Mouse (Mus musculus): ENCODE measurements around the gene Papss2.

Papss2 gene

DNA sequence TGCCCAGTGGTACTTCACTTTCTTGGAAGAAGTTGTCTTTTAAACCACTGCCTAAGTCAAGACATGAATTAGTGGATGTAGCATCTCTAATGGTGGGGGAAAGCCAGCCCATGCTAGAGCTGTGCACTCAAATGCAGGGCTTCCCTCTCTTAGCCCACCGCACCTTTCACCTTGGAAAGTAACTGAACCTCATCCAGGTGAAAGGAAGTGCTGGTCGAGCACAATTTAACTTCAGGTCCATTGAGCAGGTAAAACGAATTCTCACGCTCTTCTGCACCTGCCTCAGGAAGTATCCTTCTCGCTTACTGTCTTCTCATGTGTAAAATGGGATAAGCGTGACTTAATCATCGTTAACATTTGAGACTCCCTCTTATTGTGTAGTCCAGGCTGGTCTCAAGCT lies 3.4 kb downstream of the Papss2 start:
- DNase-seq (ENCODE audit: low read depth, low spot score): no peak

DNA sequence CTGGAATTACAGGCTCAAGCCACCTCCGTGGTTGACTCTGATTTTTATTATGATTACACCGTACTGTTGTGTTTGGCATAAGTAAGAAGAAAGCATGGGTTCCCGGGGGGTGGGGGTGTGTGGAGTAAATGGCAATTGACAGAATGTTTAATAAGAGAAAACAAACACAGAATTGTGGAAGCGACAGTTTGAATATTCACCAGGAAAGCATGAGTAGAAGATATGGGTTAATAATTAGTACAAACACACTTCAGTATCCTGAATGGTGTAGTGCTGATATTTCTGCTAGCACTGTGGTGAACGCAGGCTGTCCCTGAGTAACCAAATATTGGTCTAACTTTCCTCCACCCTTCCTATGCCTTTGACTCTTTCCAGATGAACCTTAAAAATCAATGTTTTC lies 3.8 kb downstream of the Papss2 start:
- DNase-seq (ENCODE audit: low read depth, low spot score): no peak

DNA sequence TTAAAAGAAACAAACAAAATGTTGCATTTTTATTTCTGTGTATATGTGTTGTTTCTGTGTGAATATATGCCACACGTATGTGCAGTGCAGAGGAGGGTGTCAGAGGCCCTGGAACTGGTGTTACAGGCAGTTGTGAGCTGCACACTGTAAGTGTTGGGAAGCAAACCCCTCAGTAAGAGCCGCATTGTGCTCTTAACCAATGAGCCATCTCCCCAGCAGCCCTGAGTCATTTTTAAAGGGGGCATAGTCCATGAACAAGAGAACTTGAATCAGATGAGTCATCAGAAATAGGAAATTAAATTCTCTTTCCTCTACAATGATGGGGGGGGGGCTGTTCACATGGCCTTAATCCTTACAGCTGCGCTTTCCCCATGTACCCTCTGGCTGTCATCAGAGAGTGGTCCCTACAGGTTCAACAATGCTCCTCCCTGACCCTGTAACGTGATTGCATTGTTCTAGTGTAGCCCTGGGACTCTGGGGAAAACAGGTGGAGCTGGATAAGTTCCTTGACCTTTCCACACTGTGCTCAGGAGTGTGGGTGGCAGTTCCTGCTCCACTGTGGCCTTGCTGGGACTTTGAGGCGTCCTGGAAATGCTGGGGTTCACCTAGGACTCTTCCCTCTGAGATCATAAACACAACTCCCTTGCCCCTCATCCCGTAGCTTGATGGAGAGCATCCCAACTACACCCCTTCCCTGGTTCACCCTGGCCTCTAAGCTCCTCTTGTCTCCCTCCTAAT lies 5.6 kb downstream of the Papss2 start:
- DNase-seq (ENCODE audit: low read depth, low spot score): no peak

DNA sequence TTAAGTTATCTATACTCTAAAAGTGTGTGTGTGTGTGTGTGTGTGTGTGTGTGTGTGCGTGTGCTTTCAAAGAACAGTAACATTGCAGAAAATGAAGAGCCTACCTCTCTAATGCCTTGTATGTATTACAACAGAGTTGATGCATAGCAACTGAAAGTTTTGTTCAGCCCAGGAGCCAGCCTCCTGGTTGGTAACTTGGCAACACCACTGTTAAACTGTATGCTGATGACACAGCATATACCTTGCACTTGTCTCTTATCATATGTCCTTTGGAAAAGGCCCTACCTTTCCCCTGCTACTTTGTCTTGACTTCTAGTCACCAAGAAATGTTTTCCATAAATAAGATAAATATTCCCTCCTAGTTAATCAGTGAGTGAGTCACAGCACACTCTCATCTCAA lies 7.9 kb downstream of the Papss2 start:
- DNase-seq (ENCODE audit: low read depth, low spot score): no peak

DNA sequence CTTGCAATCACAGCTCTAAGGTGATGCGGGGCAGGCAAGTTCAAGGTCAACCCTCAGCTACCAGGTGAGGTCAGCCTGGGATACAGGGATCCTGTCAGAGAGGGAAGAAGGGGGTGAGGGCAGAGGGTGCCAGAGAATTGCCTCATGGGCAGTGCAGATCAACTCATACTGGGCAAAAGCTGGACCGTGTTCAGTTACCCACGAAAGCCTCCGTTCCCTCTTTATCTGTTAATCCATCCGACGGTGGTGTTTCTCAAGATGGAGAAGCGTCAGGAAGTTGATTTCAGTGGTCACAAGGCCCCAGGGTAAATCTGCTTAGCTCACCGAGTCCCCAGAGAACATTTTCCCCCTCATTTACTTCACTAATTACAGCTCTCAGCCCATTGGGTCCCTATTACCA lies 8.5 kb downstream of the Papss2 start:
- no peak for DNase-seq (ENCODE audit: low read depth, low spot score)

DNA sequence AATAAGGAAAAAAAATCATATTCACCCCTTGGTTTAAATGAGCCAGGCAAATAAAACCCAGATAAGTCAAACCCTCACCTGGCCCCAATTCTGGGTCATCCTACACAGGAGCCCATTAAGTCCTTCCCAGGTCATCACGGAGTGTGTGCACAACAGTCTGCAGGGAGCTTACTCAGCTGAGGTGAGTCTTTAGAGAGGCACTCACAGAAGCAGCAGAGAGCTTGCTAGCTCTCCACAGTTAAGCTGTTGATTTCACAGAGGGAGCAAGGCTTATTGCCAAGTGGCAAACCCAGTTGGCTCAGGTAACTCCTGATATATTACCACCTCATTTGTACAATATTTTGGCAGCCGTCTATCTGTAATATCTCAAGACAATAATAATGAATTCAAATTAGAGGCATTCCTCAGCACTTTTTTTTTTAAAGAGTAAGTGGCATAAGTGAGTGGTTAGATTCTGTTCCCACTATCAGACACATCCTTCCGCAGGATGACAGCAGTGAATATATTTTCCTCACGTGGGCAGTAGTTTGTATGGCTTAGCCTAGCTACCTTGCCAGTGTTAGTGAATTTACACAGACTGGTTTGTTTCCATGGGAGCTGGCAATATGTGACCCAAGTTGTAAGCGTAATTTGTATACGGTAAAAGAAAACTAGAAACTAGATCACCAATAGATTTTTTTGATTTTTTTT lies 9.1 kb downstream of the Papss2 start:
- DNase-seq (ENCODE audit: low read depth, low spot score): no peak

DNA sequence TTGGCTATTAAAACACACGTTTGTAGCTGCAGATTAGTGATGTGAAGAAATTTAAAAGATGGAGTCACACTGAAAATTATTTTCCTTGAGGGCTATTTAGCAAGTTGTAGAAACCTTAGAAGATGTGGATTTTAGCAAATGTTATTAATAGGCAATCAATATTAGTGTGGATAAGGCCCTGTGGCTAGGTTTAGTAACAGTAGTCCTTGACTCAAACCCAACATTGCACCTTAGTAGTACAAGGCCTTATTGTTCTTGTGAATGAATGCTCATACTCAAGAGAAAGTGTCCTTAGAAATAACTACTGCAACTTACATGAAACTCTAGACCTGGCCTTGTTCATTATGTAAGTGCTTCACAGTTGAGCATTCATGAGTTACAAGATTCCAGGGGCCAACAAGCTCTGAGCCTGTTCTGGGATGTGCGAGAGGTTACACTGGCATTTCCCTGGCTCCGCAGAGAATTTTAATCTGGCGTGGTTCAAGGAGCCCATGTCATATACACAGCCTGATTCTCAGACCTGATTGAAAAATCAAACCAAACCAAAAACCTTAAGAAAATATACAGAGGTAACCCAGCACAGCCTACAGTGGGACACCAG lies 10.7 kb downstream of the Papss2 start:
- DNase-seq (ENCODE audit: low read depth, low spot score): no peak

DNA sequence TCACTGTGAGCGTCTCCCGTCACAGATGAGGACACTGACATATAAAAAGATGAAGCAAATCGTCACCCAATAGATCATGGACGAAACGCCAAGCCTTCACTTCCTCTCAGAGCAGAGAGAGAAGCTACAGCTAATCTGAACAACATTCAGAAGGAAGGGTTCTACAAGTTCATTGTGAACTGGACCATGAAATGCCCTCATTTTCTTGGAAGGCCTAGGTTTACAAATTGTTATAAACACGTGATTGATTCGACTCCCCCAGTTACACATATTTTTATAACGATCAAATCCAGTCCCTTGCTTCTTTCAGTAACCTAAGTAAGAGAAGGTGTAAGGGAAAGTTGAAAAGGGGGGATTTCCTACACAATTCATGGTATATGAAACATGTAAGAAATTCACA lies 11.4 kb downstream of the Papss2 start:
- DNase-seq (ENCODE audit: low read depth, low spot score): no peak

DNA sequence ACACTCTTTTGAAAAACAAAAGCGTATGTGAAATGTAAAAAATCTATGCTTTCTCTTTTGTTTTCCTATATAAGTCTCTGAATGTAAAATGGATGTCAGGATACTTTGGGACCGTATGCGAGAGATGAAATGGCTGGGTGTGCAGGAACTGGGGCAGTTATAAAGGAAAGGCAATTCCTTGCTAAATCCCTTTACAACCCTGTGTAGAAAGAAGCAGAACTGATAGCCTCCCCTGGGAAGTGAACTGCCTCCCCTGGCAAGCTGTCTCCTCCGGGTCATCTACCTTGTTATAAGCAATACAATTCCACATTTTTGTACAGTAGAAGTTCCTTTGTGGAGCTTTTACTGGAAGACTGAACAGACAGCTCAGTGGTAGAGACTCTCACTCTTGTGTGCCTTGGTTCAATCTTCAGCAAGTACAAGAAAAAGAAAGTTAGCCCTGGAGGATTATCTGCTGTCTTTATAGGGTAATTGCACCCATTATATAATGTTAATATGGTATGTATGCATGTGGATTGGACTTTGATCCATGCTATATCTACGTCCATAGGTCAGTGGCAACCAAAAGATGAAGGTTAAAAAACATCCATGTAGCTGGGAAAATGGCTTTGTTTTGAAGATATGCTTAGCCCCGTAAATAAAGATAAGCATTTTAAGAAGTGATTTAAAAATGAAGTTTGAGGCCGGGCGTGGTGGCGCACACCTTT lies 15.9 kb downstream of the Papss2 start:
- DNase-seq (ENCODE audit: low read depth, low spot score): no peak

DNA sequence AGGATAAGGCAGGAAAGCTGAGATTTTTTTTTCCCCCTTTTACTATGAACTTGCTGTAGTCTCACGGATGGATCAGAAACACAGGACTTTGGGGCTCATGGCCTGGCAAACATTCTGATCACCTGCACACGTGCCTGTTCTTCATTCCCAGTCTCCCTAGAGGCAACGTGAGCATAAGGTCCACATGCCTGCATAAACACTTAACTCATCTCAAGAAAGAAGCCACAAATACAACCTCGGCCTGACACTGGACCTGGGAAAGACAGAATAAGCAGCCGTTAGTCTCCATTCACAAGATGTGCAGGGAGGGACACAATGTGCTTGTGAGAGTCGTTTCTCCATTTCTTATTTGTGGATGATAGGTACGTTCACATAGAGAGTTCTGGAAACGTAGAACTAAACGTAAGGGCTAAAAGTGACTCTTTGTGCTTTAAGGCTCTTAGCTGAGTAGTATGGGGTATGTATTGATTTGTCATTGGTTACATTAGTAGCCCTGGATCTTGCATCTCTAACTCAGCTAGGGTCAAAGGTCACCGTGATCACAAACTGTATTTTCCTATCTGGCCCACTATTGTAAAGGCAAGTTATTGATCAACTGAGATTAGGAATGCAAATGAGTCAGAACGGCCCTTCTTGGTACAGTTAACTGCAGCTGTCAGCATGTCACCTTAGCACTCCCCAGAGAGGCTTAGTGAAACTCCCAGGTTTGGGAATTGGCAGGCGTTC lies 18.6 kb downstream of the Papss2 start:
- DNase-seq (ENCODE audit: low read depth, low spot score): no peak

DNA sequence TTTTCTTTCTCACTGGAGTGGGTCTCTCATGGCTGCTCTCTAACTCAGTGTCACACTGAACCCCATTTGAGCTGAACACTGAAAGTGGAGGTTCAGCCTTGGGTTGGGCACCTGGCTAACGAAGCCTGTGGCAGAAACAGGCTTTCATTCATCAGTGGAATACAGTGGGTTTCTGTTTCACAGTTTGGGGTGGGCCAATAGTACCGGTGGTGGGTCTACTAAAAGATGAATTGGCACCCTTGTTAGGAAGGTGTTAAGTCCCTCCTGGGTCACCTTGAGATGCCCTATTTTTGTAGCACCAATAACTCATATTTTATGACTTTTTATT lies 19.1 kb downstream of the Papss2 start:
- no peak for DNase-seq (ENCODE audit: low read depth, low spot score)

DNA sequence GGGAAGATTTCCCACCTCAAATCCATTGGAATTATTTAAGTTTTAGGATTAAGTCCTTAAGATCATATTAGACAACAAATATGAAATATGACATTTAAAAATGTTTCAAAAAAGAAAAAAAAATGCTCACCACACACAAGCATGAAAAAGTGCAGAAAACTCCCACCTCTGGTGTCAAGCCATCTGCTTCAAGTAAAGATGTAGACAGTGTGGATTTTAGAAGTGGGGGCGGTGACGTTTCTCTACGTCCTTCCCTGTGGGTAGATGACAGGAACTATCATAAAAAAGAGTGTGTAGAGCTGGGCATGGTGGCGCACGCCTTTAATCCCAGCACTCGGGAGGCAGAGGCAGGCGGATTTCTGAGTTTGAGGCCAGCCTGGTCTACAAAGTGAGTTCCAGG lies 21.1 kb downstream of the Papss2 start:
- DNase-seq (ENCODE audit: low read depth, low spot score): no peak

DNA sequence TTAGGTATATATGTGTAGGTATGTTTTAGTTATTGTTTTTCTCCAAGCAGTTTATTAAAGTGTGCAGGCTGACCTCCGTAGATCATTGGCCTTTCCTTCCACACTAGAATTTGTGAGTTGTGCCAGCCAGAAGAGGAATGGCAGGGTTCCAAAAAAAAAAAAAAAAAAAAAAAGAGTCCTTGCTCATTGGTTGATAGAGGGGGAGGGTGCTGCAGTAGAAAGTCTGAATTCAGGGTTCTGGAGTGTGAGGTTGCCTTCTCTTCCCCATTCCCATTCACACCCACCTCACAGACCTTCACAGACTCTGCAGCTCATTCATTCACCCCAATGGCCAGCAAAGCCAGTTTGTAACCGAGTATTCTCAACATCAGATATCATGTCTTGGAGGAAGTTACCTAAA lies 24.1 kb downstream of the Papss2 start:
- no peak for DNase-seq (ENCODE audit: low read depth, low spot score)

DNA sequence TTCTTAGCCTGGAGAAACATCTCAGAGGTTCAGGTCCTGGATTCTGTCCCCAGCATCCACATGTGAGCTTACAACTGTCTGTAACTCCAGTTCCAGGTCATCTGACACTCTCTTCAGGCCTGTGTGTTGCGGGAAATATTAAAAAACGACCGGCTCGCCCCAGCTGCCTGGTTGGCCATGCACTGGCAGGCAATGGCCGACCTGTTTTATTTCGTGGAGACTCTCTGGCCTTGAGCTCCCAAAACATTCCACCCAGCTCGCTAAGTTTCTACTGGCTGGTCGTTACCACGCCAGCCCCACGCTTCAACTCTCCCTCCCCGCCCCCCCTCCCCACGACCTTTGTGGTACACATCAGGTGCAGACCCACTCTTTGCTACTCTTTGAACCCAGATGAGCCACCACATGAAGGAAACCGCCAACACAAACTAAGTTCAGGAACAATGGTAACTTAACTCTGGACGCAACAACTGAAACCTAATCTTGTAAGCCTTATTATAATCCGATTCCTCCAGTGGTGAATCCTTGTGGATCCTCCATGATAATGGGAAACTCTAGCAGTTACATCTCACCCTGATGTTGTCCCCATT lies 25.4 kb downstream of the Papss2 start:
- DNase-seq (ENCODE audit: low read depth, low spot score): no peak

DNA sequence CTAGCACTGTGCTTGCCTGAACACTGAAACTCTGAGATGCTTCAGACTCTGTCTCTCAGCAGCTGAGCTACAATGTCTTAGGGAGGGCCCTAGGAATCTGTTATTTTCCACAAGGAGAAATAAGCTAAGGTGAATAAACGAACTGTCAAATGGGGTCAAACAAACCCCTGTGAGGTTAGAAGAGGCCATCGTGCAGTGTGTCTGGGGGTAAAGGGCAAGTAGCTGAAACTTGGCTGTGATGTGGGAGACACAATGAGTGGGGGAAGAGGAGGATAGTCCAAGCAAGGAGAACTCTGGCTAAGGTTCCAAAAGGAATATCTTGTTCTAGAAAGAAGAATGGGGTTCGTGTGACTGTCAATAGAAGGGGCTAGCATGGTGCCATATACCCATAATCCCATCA lies 26.6 kb downstream of the Papss2 start:
- no peak for DNase-seq (ENCODE audit: low read depth, low spot score)

DNA sequence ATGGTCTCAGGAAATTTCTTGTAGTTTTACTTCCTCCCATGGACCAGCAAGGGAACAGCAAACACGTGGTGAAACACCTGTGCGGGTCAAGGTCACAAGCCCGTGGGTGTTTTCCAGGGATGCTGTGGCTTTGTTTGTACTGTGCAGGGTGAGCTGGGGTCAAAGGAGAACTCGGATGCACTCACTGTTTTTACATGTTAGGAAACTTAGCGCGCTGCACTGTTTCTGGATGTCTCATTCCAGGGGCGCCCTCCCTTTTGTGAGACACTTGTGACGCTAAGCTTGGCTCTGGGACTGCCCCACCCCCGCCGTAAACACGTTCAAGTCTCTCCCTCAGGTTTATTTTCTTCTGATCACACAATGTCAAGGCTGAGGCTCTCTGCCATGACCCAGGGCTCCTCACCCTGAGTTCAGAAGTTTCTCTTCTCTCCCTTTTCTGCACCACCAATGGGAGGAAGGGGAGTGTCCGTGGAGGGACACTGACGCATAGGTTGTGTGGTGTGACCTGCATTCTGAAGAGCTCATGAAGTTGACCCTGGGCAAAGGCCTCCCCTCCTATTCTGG lies 31.3 kb downstream of the Papss2 start:
- DNase-seq (ENCODE audit: low read depth, low spot score): peak; percentile 67

DNA sequence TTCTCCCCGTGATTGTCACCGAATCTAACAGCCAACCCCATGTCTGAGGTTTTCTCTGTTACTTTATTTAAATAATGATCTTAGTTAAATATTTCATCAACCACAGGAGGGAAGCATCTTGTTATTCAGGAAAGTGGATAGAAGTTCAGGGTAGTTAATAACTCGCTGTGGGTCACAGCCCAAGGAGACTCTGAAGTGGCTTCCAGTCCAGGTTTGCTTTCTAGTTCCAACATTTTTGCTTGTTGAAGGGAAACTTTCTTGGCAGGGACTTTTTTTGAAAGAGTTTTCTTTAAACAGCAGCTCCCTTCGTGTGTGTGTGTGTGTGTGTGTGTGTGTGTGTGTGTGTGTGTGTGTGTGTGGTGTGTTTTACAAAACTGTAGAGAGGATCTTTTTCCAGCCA lies 32.0 kb downstream of the Papss2 start:
- DNase-seq (ENCODE audit: low read depth, low spot score): peak; percentile 4

DNA sequence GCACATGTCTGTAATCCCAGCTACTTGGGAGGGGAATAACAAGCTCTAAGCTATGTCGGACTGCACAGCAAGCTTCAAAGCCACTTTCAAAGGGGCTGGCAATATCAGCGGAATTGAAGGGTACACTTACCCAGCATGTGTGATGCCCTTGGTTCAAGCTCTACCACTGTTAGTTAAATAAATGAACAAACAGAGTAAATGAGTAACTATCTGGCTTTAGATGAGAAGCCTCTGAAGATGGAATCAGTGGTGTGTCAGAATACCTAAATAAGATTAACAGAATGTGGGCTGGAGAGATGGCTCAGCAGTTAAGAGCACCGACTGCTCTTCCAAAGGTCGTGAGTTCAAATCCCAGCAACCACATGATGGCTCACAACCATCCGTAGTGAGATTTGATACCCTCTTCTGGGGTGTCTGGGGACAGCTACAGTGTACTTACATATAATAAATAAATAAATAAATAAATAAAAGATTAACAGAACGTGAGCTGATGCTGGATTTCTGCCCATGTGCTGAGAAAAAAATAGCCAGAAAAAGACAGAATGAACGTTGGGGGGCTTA lies 33.1 kb downstream of the Papss2 start:
- no peak for DNase-seq (ENCODE audit: low read depth, low spot score)

DNA sequence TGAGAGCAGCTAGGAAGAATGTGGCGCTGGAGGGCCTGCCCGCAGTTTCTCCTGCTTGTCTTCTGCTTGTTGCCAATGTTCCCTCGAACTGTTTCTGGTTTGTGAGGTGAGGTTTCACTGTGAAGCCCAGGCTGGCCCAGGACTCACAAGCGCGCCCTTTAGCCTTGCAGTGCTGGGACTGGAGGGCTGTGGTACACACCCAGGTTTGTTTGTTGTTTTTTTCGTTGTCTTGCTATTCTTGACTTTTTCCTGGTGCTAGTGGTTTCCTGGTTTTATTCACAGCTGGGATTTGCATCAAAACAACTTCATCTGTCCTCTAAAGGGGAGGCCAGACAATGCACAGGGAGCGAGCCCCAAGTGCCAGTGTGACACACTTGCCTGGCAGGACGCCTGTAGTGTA lies 39.3 kb downstream of the Papss2 start:
- DNase-seq (ENCODE audit: low read depth, low spot score): no peak

DNA sequence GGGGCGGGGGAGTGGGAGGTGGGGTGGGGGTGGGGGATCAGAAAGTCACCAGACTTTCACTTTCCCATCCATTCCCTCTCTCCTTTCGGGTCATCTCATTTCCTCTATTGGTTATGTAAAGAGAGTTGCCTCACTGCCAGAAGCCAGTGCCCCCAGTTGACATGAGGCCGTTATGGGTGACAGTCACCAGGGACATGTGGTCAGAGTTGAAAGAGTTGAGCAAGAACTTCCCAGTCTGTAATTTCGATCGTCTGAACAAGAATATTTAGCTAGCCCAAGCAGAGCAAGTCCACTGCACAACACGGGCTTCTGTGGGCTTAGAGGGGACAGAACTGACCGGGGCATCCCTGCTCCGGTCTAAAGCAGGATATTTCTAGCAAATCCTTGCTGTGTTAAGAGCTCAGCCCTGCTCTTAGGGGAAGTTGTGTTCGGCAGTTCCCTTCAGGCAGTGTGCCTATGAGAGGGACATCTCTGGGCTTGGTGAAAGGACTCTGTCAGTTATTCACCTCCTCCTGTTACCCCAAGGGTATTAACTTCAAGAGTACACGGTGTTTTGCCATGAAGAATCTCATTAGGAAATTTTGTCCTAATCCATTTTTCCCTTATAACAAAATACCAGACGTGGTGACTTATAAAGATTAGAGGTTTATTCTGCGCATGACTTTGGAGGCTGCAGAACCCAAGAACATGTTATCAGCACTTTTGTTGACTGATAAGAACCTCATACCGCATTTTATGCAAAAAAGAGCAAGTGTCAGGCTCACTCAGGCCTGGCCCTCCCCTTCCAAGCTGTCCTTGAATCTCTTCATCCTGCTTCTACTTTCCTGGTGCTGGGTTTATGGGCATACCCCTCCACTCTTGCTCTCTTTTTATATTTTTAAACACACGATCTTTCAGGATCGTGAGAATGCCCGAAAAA lies 42.0 kb downstream of the Papss2 start:
- DNase-seq (ENCODE audit: low read depth, low spot score): peak; percentile 20
